Mouse (Mus musculus) intestine, embryonic 14.5 days (tissue): ENCODE results near the gene Sestd1. TPM values are rescaled to one million over a fixed set of nuclear protein-coding genes. Genes with fewer than 3 reads are reported as not detected.

Source experiments
- ATAC-seq: fragments of 200-750 bp; cut with Nextera tagmentation; replicated peaks from 2 replicates; pipeline ENCODE4 v1.8.0; 2017; ENCODE audit warnings: low read depth, moderate number of reproducible peaks, moderate TSS enrichment, moderate library complexity; ENCODE audit not compliant: low FRiP score, low TSS enrichment
- DNase-seq: peaks from one replicate; pipeline ENCODE4 v3.0.0-alpha.2; 2018; ENCODE audit warnings: low spot score
- H3K27ac ChIP-seq: fragments of 300-500 bp; sonication (generic); 2 replicates; pipeline ENCODE4 v1.5.1; 2014; ENCODE audit warnings: low read depth, mild to moderate bottlenecking, control low read depth
- H3K27me3 ChIP-seq: fragments of 300-500 bp; sonication (generic); replicated peaks from 2 replicates; pipeline ENCODE4 v1.6.1; 2014; ENCODE audit warnings: low read length, control low read depth; ENCODE audit not compliant: control insufficient read depth, insufficient read depth
- H3K36me3 ChIP-seq: fragments of 300-500 bp; sonication (generic); 2 replicates; pipeline ENCODE4 v1.6.1; 2014; ENCODE audit warnings: low read length, control low read depth; ENCODE audit not compliant: control insufficient read depth, insufficient read depth
- H3K4me1 ChIP-seq: fragments of 300-500 bp; sonication (generic); replicated peaks from 2 replicates; pipeline ENCODE4 v1.6.1; 2014; ENCODE audit warnings: low read length, control low read depth, mixed read lengths; ENCODE audit not compliant: control insufficient read depth, insufficient read depth
- H3K4me2 ChIP-seq: fragments of 300-500 bp; sonication (generic); 2 replicates; pipeline ENCODE4 v1.6.1; 2014; ENCODE audit warnings: low read length
- H3K4me3 ChIP-seq: fragments of 300-500 bp; sonication (generic); 2 replicates; pipeline ENCODE4 v1.5.1; 2014; ENCODE audit warnings: low read depth, low read length, control low read depth, mixed read lengths
- H3K9ac ChIP-seq: fragments of 300-500 bp; sonication (generic); 2 replicates; pipeline ENCODE4 v1.6.1; 2014; ENCODE audit warnings: mild to moderate bottlenecking, low read length
- H3K9me3 ChIP-seq: fragments of 300-500 bp; sonication (generic); 2 replicates; pipeline ENCODE4 v1.6.1; 2016; ENCODE audit warnings: low read length, control low read depth; ENCODE audit not compliant: control insufficient read depth
- WGBS: fragments of 180-500 bp; shearing (Covaris S2); extraction: QIAGEN DNeasy Blood & Tissue Kit; methylation state at CpG from one replicate; pipeline ENCODE4 v1.1.7; 2014; 5-methylcytosine and 5-hydroxymethylcytosine counted together
- polyA plus RNA-seq: library from polyadenylated mRNA; unstranded; fragments of >200 nt; fragmentation: Nextera tagmentation; extraction: Ambion mirVana; gene quantifications from 2 replicates; pipeline ENCODE4 v1.2.1, GENCODE M21; 2014

Gene Sestd1
- polyA plus RNA-seq, 1 experiment from 2014 or later: 20.3 TPM

DNA sequence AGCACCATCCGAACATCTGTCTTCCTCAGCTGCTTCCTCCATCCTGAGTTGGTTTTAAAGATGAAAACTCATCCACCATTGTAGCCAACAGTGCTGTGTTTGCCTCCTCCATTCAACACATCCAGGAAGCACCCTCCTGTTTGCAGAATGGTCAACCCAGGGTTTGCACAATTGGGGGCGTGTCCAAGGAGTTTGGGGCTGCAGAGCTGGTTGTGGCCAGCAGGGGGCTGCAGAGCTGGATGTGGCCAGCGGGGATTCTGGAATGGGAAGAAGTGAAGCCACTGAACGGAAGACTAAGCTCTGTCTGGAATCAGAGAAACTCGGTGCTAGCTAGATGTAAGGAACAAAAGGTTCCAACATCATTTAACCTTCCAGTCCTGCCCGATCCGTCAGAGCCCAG is 28.9 kb upstream of the Sestd1 start:
- no peaks in the 10 kb centered on the region for H3K9me3 ChIP-seq
- WGBS: 57% methylated on average over 7 of the region's 7 CpGs
- H3K27ac ChIP-seq: no peak overlapping the region
- ATAC-seq: no peak
- no peaks in the 10 kb centered on the region for H3K4me1 ChIP-seq
- H3K4me3 ChIP-seq: no peak overlapping the region
- no peaks in the 10 kb centered on the region for H3K27me3 ChIP-seq
- H3K36me3 ChIP-seq: no peaks in the 10 kb centered on the region
- peak; percentile 59 for DNase-seq
- no peak overlapping the region for H3K4me2 ChIP-seq
- no peak overlapping the region for H3K9ac ChIP-seq

DNA sequence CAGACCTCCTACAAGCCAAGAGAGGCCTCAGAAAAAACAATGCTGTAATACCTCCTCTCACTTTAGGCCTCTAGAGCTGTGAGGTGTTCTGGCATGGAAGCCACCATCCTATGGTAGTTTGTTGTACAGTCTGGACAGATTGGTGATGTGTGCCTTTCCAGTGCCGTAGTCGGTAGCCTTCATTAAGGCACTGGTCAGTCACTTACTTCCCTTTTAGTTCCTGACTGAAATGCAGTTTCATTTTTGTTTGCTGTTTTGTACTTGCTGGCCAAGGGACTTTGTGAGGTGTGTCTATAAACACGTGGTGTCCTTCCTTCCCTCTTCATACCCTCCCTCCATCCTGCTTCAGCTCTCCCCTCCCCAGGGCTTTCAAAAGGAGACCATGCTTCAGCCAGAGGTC is 24.1 kb upstream of the Sestd1 start:
- Histone ChIP-seq H3K9ac (no peak overlapping the region), H3K9me3 (no peaks in the 10 kb centered on the region), H3K27me3 (no peaks in the 10 kb centered on the region), H3K4me2 (no peak overlapping the region), H3K4me1 (0 out of 2 replicates have a peak, but pooled peaks cover 3% of the 10 kb centered on the region), H3K4me3 (no peak overlapping the region), H3K27ac (no peak overlapping the region), H3K36me3 (no peaks in the 10 kb centered on the region)
- WGBS: 70% methylated on average over 3 of the region's 3 CpGs
- DNase-seq (no peak), ATAC-seq (no peak)

GRCm38 (mm10) chr2:77303716-77304115 is 23.3 kb upstream of the Sestd1 start:
- no peaks in the 10 kb centered on the region for H3K36me3 ChIP-seq
- no peaks in the 10 kb centered on the region for H3K27me3 ChIP-seq
- H3K9ac ChIP-seq: no peak overlapping the region
- 57% methylated on average over 3 of the region's 3 CpGs for WGBS
- H3K27ac ChIP-seq: 0 out of 2 replicates have a peak overlapping the region, but pooled peaks have one; percentile 34
- H3K4me1 ChIP-seq: 0 out of 2 replicates have a peak, but pooled peaks cover 3% of the 10 kb centered on the region
- H3K4me2 ChIP-seq: no peak overlapping the region
- no peak overlapping the region for H3K4me3 ChIP-seq
- 0 out of 2 replicates have a peak, but pooled peaks have one; percentile 7 for ATAC-seq
- DNase-seq: no peak
- no peaks in the 10 kb centered on the region for H3K9me3 ChIP-seq

DNA sequence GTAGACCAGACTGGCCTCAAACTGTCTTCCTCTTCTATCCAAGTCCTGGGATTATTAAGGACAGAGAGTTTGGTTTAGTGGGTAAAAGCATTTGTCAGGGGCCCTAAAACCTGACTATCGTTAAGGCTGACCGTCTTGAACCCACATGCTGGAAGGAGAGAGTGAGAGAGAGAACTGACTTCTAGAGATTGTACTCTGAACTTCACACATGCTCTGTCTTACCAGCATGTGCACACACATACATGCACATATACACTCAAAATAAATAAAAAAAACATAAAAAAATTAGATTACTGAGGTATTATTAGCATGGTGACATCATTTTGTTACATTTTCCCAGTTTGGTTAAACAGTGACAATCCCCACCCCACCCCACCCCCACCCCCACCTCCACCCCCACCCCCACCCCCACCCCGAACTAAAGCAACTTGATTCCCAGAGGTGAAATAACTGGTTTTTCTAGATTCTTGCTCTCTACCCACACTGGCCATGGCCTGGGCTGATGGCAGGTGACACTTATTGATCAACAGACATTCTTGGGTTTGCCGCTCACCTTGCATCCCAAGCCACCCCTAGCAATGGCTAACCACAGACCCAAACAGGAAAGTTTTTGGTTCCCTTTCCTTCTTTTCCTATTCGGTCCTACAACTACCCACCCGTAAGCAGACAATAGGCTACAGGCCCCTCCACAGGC is 22.4 kb upstream of the Sestd1 start:
- Histone ChIP-seq H3K4me2 (no peak overlapping the region), H3K9me3 (no peaks in the 10 kb centered on the region), H3K27ac (peak overlapping the region; percentile 38; the same call in 1 of the 2 replicates), H3K4me3 (no peak overlapping the region), H3K27me3 (no peaks in the 10 kb centered on the region), H3K36me3 (no peaks in the 10 kb centered on the region), H3K9ac (no peak overlapping the region), H3K4me1 (0 out of 2 replicates have a peak, but pooled peaks cover 3% of the 10 kb centered on the region)
- WGBS: 60% methylated on average over 6 of the region's 6 CpGs
- no peak for DNase-seq
- ATAC-seq: peak; percentile 90

- Histone ChIP-seq H3K36me3 (no peaks in the 10 kb centered on the region), H3K4me3 (no peak overlapping the region), H3K9me3 (no peaks in the 10 kb centered on the region), H3K9ac (no peak overlapping the region), H3K4me2 (no peak overlapping the region), H3K27ac (no peak overlapping the region), H3K27me3 (no peaks in the 10 kb centered on the region), H3K4me1 (0 out of 2 replicates have a peak, but pooled peaks cover 3% of the 10 kb centered on the region)
- DNase-seq (no peak), ATAC-seq (no peak)
- WGBS: 57% methylated on average over 9 of the region's 9 CpGs
These were observed 21.4 kb upstream of the Sestd1 start for GRCm38 (mm10) chr2:77301687-77302389.

- no peaks in the 10 kb centered on the region for H3K27me3 ChIP-seq
- no peaks in the 10 kb centered on the region for H3K9me3 ChIP-seq
- H3K27ac ChIP-seq: no peak overlapping the region
- H3K4me2 ChIP-seq: no peak overlapping the region
- no peak for ATAC-seq
- no peak for DNase-seq
- H3K4me3 ChIP-seq: no peak overlapping the region
- no peaks in the 10 kb centered on the region for H3K36me3 ChIP-seq
- no peak overlapping the region for H3K9ac ChIP-seq
- 71% methylated on average over 6 of the region's 6 CpGs for WGBS
- H3K4me1 ChIP-seq: no peaks in the 10 kb centered on the region
These were observed 9.3 kb upstream of the Sestd1 start for GRCm38 (mm10) chr2:77289701-77290100.

DNA sequence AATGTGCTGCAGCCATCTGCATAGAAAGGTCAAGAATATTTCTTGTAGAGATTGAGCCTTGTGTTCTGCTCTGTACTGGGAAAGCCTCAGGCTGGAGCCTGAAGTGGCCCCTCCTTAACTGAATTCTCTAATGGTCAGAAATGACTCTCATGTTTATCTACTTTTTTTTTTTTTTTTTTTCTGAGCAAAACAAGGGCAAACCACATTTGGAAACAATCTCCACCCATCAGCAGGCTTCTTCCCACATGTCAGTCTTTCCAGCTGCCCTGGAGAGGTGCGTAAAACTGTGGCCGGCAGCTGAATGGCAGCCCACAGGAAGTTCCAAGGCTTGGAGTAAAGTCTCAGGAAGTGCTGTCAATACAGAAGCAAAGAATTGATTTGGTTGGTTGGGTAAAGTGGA is 6.4 kb upstream of the Sestd1 start:
- Histone ChIP-seq H3K27ac (no peak overlapping the region), H3K4me3 (no peak overlapping the region), H3K4me2 (no peak overlapping the region), H3K9me3 (no peaks in the 10 kb centered on the region), H3K9ac (no peak overlapping the region), H3K36me3 (no peaks in the 10 kb centered on the region), H3K27me3 (no peaks in the 10 kb centered on the region), H3K4me1 (no peaks in the 10 kb centered on the region)
- WGBS: 56% methylated on average over 2 of the region's 2 CpGs
- no peak for DNase-seq
- no peak for ATAC-seq

DNA sequence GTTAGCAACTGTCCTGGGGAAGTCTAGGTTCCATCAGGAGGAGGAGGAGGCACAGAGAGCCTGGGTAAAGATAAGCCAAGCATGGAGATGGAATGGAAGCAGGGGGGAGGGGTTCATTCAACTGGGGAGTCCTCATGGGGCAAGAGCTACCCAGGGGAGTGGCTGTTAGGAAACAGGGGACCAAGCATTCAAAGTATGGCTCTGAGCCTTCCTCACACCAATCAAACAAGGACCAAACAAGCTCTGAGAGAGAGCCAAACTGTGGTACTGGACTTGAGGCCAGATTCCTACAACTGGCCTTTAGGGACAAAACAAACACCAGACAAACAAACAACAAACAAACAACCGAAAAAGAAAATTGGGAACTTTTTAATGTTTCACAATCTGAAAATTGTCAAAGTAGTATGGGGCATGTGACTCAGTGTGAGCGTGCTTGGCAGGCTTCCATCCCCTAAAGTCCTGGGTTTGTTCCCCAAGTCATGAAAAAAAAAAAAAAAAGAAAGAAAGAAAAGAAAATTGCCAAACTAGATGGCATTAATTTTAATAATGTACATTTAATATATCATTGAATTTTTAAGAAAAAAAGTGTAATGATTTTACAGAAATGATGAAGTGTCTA is 4.0 kb upstream of the Sestd1 start:
- WGBS: 75% methylated on average over 2 of the region's 2 CpGs
- Histone ChIP-seq H3K36me3 (no peaks in the 10 kb centered on the region), H3K27ac (no peak overlapping the region), H3K4me3 (no peak overlapping the region), H3K27me3 (no peaks in the 10 kb centered on the region), H3K4me1 (peaks cover 3% of the 10 kb centered on the region; the same call in 1 of the 2 replicates), H3K4me2 (no peak overlapping the region), H3K9me3 (no peaks in the 10 kb centered on the region), H3K9ac (no peak overlapping the region)
- ATAC-seq: no peak
- no peak for DNase-seq
